Mouse (Mus musculus): ENCODE measurements around the gene Entr1. TPM values are rescaled to one million over a fixed set of nuclear protein-coding genes. Genes with fewer than 3 reads are reported as not detected.
A peak's percentile ranks its signal among the peaks of the same experiment; 100 is the strongest.

Gene Entr1
- total RNA-seq, 2 experiments from 2014 or later = 152 to 164 TPM

GRCm38 (mm10) chr2:26410091-26410490, 21.0 kb upstream of the Entr1 start:
- DNase-seq (ENCODE audit: extremely low spot score in 1 of 2, low spot score in 2 of 2) = no peak
- no peak overlapping the region for H3K4me3 ChIP-seq
- H3K27ac ChIP-seq = peak overlapping the region; percentile 94
- TF ChIP-seq CTCF (IDR thresholded peaks at IDR 0.05) = no peak
- intact Hi-C loops (cut with DNase I) = no loop called here

GRCm38 (mm10) chr2:26409362-26409761, 20.2 kb upstream of the Entr1 start:
- intact Hi-C loops (cut with DNase I) = loop anchor here (5.0 kb wide), 1 partner anchor 153 kb away; no protein-coding TSS in a partner anchor
- no peak for DNase-seq (ENCODE audit: extremely low spot score in 1 of 2, low spot score in 2 of 2)
- no peak for TF ChIP-seq CTCF (IDR thresholded peaks at IDR 0.05)
- Histone ChIP-seq H3K4me3 (peak overlapping the region; percentile 94), H3K27ac (peak overlapping the region; percentile 94; the same call in 1 of the 2 replicates)

- peak within 1 kb of the TSS; percentile 94 for H3K4me3 ChIP-seq
- H3K27ac ChIP-seq = peak within 1 kb of the TSS; percentile 94
- DNase-seq (ENCODE audit: extremely low spot score in 1 of 2, low spot score in 2 of 2) = peak; percentile 96 to 99
- intact Hi-C loops (cut with DNase I) = loop anchor here (5.0 kb wide), 1 partner anchor 154 kb away; no protein-coding TSS in a partner anchor
- peak; percentile 96 for TF ChIP-seq CTCF (IDR thresholded peaks at IDR 0.05)
Measured at GRCm38 (mm10) chr2:26408515-26409356, 19.6 kb upstream of the Entr1 start, which contains the start of gene Inpp5e. Gene Inpp5e, minus strand, starts transcription at chr2:26409203.

GRCm38 (mm10) chr2:26403306-26403705, 14.2 kb upstream of the Entr1 start:
- intact Hi-C loops (cut with DNase I) = no loop called here
- no peak for DNase-seq (ENCODE audit: extremely low spot score in 1 of 2, low spot score in 2 of 2)
- no peak overlapping the region for H3K4me3 ChIP-seq
- H3K27ac ChIP-seq = no peak overlapping the region
- TF ChIP-seq CTCF (IDR thresholded peaks at IDR 0.05) = no peak

GRCm38 (mm10) chr2:26402265-26402664, 13.1 kb upstream of the Entr1 start:
- DNase-seq (ENCODE audit: extremely low spot score in 1 of 2, low spot score in 2 of 2) = no peak
- intact Hi-C loops (cut with DNase I) = no loop called here
- TF ChIP-seq CTCF (IDR thresholded peaks at IDR 0.05) = no peak
- Histone ChIP-seq H3K27ac (no peak overlapping the region), H3K4me3 (no peak overlapping the region)

- Histone ChIP-seq H3K27ac (no peak overlapping the region), H3K4me3 (no peak overlapping the region)
- no peak for TF ChIP-seq CTCF (IDR thresholded peaks at IDR 0.05)
- DNase-seq (ENCODE audit: extremely low spot score in 1 of 2, low spot score in 2 of 2) = no peak
- intact Hi-C loops (cut with DNase I) = no loop called here
Measured at GRCm38 (mm10) chr2:26401023-26401422, 11.9 kb upstream of the Entr1 start.

- Histone ChIP-seq H3K4me3 (no peak overlapping the region), H3K27ac (no peak overlapping the region)
- TF ChIP-seq CTCF (IDR thresholded peaks at IDR 0.05) = no peak
- intact Hi-C loops (cut with DNase I) = no loop called here
- no peak for DNase-seq (ENCODE audit: extremely low spot score in 1 of 2, low spot score in 2 of 2)
Measured at GRCm38 (mm10) chr2:26400296-26400695, 11.2 kb upstream of the Entr1 start.

- DNase-seq (ENCODE audit: extremely low spot score in 1 of 2, low spot score in 2 of 2) = no peak
- Histone ChIP-seq H3K4me3 (no peak overlapping the region), H3K27ac (no peak overlapping the region)
- TF ChIP-seq CTCF (IDR thresholded peaks at IDR 0.05) = no peak
- intact Hi-C loops (cut with DNase I) = no loop called here
Measured at GRCm38 (mm10) chr2:26399647-26400046, 10.5 kb upstream of the Entr1 start.

GRCm38 (mm10) chr2:26398978-26399377, 9.9 kb upstream of the Entr1 start:
- H3K27ac ChIP-seq = no peak overlapping the region; the same call in 1 of the 2 replicates
- no peak for DNase-seq (ENCODE audit: extremely low spot score in 1 of 2, low spot score in 2 of 2)
- intact Hi-C loops (cut with DNase I) = no loop called here
- H3K4me3 ChIP-seq = no peak overlapping the region
- no peak for TF ChIP-seq CTCF (IDR thresholded peaks at IDR 0.05)

GRCm38 (mm10) chr2:26391617-26392016, 2.5 kb upstream of the Entr1 start:
- no peak for DNase-seq (ENCODE audit: extremely low spot score in 1 of 2, low spot score in 2 of 2)
- intact Hi-C loops (cut with DNase I) = no loop called here
- Histone ChIP-seq H3K4me3 (no peak overlapping the region), H3K27ac (no peak overlapping the region)
- no peak for TF ChIP-seq CTCF (IDR thresholded peaks at IDR 0.05)

- Histone ChIP-seq H3K27ac (no peak overlapping the region), H3K4me3 (no peak overlapping the region)
- intact Hi-C loops (cut with DNase I) = no loop called here
- DNase-seq (ENCODE audit: extremely low spot score in 1 of 2, low spot score in 2 of 2) = no peak
- TF ChIP-seq CTCF (IDR thresholded peaks at IDR 0.05) = no peak
Measured at GRCm38 (mm10) chr2:26390954-26391353, 1.8 kb upstream of the Entr1 start.

GRCm38 (mm10) chr2:26388682-26389153, 398 bp downstream of the Entr1 start:
- TF ChIP-seq CTCF (IDR thresholded peaks at IDR 0.05) = no peak
- H3K4me3 ChIP-seq = peak overlapping the region; percentile 94
- H3K27ac ChIP-seq = peak overlapping the region; percentile 69
- peak in 1 of 2 experiments; percentile 47 for DNase-seq (ENCODE audit: extremely low spot score in 1 of 2, low spot score in 2 of 2)
- intact Hi-C loops (cut with DNase I) = loop anchor here (1.0 to 5.0 kb wide), 2 partner anchors 8 to 71 kb away; partner anchors contain the start of genes Gpsm1 and Snapc4

Measured in left cerebral cortex, adult 2 months (tissue).